Mouse (Mus musculus) frontal cortex, postnatal 10 days (tissue): ENCODE data around the gene Btnl6.
"Not testable (repeated sequence)": the region's sequence is repeated elsewhere in the genome, so short reads cannot be mapped to it uniquely, and the experiment has no call there.

Experiments used
- DNase-seq, 2 experiments: peaks; one replicate each; pipeline ENCODE4 v3.0.0; 2022; ENCODE audit warnings: low spot score in 2 of 2, mixed read lengths in 1 of 2

Gene Btnl6

DNA sequence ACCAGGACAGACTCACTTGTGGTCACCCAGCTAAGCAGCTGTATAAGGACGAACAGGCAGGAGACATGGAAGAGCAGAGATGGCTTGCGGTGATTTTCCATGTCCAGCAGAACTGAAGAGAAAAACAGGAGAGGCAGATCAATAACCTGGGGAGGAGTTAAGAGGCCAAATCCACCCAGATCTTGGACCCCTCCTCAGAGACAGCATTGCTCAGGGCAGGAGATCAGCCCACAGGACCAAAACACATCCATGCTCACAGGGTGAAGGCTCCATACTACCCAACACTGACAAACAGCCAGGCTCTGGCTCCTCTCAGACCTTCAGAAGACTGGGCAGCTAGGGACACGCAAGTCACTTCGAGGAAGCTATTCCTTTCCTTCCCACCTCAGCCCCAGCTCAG, at the start of gene Btnl6:
Btnl6 (minus strand) TSS at position 101 of the 400 bp plus-strand sequence.
- no peak for DNase-seq

DNA sequence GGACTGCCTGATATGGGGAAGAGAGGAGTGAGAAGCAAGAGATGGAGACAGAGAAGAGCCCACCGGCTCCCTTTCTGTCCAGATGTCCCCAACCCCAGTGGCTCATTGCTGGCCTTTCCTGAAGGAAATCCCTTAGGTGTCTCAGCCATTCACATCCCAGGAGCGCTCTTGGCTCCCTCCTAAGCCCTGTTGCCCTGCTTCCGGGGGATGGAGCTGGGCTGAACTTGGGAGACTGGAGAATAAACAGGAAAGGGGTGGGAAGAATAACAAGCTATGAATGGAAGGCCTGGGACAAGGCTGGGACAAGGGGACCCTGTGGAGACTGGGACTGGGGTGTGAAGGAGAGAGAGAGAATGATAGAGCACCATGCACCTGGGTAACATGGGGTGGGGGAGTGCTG, 47.6 kb upstream of the Btnl6 start:
- DNase-seq: no peak

DNA sequence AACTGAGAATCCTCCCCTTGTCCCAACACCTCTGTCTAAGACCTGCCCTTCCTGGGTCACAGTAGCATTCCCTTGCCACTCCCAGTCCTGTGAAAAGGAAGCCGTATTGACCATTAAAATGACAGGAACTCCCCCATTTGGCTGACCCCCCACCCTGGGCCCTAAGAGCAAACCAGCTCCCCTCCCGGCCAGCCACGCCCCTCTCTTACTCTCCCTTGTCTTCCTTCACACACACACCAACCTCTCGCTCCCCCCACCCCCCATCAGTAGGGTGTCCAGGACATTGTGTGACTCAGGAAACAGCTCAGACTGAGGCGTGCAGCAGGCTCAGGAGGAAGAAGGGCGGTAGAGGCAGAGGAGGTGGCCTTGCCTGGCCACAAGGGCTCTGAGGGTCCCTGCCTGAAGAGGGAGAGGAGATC, 46.9 kb upstream of the Btnl6 start, which contains the start of gene Notch4:
Notch4 (plus strand) TSS at position 266 of the 419 bp plus-strand sequence.
- DNase-seq: no peak

DNA sequence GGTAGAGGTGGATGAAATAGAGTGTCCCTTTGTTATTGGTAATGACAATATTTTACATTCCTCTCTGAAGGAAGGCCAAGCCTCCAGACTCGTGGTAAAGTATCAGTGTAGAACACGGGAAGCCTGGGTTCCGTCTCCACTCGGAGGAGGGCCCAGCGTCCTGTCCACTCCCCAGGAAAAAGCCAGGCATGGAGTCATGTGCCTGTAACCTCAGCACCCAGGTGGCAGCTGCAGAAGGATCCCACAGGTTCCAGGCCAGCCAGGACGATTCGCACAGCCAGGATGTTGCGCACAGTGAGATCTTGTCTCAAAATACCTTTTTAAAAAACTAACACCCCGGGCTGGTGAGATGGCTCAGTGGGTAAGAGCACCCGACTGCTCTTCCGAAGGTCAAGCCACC, 46.2 kb upstream of the Btnl6 start:
- no peak for DNase-seq

DNA sequence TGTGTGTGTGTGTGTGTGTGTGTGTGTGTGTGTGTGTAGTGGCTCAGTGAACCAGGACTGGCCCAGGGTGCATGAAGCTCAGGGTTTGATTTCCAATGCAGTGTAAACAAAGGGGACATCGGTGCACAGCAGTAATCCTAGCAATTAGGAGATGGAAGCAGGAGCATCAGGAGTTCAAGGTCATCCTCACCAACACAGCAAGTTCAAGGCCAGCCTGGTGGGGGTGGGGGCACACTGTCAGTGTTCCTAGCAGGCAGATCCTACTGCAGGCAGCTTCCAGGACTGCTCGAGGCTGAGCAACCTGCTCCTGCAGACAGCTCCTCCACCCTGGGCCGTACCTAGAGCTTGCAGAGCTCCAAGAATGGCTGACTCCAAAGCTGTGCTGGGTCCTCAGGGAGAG, 45.4 kb upstream of the Btnl6 start:
- DNase-seq: no peak

DNA sequence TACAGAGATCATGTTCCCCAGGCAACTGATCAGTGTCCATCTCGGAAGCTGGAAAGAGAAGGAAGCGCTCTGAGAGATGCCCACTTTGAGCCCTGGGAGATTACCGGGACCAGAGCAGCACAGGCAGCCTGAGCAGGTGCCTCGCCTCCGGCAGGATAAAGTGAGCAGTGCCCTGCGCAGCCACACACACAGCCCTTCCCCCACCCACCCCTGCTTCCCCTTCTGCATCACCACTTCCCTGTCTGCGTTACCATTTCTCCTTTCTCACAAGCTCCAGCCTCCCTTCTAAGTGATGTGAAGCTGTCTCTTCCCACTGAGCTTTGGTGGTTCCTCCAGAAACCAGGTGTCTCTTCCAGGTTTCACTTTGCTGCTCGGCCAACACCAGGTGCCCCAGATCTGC, 44.0 kb upstream of the Btnl6 start:
- DNase-seq: no peak

DNA sequence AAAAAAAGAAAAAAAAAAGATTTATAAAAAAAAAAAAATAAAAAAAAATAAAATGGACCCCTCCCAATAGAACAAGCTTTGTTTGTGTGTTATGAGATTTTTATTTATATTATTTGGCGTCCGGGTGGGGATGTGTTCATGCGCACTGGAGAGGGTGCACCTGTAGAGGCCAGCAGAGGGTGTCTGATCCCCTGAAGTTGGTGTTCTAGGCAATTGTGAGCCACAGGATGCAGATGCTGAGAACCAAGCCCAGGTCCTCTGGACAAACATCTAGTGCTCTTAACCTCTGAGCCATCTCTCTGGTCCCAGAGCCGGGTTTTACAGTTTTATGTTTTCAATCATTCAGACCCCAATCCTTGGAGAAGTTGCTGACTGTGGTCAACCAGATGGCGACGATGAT, 43.3 kb upstream of the Btnl6 start:
- no peak for DNase-seq

DNA sequence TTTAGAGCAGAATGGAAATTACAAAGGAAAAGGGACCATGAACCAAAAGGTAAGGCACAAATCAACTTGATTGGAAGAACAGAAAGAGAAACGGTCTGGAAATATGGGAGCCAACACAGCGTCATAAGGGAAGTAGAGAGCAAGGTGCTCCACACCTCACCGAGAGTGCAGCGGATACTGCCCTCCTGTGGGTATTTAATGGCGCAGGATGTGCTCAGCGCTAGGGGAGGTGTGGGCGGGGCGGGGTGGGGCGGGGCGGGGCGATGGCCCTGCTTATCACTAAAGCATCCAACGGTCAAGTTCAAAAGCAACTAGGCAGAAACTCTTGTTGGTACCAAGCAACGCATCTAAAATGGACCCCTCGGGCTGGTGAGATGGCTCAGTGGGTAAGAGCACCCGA, 42.7 kb upstream of the Btnl6 start:
- no peak for DNase-seq

DNA sequence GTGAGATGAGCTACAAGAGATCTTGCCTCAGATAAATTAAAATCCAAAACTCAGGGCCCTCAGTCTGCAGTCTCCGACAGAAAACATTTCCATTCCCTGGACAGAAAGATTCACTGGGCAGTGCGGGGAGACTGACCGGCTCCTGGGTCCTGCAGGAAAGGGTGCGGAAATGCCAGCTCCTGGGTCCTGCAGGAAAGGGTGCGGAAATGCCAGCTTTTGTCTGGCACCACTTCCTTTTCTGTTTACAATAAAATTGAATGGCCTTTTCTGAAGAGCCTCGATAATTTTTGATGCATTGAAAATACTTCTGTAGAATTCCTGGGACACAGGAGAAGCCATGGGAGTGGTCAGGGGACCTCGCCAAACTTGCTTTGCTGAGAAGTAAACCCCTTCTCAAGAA, 42.0 kb upstream of the Btnl6 start:
- no peak for DNase-seq

DNA sequence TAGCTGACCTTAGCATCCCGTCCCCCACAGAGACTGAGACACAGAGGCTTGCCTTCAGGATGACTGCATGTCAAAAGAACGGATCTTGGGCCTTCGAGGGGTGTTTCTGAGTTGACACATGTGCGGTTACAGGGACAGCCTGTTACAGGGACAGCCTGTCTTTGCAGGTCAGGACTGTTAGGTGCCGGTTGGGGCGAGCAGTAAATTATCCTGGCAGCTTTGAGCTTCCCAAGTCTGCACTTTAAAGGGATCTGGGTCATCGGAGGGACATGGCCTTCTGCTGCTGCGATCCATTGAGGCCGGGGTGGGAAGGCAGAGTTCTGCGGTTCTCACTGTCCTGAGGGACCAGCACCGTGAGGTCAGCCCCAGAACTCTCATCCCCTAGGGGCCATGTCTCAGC, 40.3 kb upstream of the Btnl6 start:
- DNase-seq: no peak

DNA sequence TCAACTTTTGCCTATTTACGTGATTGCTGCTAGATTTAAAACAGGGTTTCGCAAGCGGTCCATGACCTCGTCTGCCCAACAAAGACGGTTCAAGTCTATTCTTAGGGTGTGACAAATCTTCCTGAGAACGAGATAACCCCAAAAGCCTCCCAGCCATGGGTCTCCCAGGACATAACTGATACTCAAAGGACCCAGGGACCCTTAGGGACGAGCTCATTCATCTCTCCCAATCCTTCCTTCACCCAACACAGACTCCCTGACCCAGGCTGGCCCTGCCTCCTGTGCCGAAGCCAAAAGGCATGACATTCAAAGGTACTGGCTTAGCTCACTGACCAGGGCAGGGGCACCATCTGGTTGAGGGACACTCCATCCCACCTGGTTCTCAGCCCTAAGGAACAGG, 39.3 kb upstream of the Btnl6 start:
- DNase-seq: no peak

DNA sequence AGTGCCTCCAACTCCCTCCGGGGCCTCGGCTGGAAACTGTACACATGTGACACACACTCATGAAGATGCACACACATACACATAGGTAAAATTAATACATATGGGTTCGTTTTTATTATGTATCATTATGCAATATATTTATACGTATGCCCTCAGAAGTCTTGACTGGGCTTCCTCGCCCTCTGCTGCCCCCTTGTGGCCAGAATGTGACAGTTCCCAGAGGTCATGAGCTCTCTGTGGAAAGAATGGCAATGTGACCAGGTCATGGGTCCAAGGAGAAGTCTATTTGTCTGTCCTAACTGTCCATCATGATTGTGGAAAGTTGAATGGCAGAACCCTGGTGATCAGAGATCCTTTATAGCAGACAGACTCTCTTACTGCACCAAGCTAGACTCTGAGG, 38.3 kb upstream of the Btnl6 start:
- DNase-seq: peak in 1 of 2 experiments; percentile 64

DNA sequence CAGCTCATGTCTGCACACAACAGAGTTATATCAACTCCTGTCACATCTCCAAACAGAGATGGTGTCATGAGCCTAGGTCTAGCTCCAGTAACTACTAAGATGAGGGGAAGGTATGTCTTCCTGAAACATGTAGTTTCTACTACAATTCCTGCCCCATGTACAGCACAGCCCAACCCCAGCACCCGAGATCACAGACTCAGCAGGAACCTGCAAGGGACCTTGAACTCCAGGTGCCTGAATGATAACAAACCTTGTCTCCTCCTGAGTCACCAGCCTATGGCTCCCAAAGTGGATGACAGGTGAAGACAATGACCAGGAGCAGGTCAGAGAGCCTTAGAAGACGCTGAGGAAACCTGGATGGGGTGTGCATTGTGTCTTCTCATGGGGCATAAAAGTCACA, 32.7 kb upstream of the Btnl6 start:
- DNase-seq: no peak

DNA sequence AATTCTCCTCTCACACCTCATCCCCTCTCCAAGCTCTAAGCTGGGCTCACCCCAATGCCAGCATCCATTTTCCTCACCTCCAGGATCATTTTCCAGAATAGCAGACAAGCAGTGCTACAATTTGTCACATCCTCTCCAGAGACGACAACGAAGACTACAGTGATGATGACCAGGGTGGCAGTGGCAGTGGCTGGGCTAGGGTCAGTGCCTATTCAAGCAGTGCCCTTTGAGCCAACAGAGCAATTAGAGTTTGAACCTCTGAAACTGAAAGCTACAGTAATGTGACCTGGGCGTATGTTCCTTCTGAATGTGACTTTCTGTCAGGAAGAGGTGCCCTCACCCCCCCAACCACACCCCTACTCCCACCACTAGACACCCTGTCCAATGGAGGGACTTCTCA, 32.0 kb upstream of the Btnl6 start:
- no peak for DNase-seq

DNA sequence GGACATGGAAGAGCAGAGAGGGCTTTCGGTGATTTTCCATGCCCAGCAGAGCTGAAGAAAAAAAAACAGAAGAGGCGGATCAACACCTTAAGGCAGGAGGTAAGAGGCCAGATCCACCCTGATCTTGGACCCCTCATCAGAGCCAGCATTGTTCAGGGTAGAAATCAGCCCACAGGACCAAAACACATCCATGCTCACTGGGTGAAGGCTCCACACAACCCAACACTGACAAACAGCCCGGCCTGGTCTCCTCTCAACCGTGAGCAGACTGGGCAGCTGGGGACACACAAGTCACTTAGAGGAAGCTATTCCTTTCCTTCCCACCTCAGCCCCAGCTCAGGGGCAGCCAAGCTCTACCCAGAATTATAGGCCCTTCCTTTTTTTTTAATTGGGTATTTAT, 30.4 kb upstream of the Btnl6 start:
- no peak for DNase-seq

DNA sequence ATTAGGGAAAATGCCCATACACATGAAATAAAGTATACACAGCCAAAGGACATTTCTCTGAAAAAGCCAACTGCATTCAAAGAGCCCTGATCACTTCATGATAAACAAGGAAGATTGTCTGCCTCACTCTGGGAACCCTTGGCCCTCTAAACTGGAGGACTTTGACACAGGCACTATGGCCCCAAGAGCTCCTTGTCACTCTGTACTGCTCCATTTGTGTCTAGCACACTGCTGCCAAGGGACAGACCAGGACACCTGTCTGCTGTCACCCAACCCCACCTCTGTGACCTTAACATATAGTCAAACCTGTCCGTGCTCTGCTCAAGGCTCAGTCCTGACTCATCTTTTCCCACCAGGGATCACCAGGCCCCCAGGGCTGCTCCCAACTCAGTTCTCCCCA, 29.6 kb upstream of the Btnl6 start:
- no peak for DNase-seq

DNA sequence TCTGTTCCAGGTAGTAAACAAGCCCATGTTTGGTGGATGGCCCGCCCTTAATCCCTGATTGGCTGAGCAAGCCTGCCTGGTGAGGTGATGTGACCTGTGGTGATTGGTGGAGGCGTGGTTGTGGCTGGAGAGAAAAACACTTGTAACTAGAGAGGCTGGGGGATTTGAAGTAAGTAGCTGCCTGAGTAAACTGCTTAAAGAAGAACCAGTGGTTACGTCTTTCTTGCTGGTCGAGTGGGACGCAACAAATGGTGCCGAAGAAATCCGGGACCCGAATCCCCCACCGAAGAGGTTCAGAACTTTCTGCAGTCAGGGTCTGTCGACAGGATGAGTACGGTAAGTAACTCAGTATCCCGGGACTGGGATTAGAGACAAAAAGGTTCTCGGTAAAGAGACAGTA, 26.4 kb upstream of the Btnl6 start:
- not testable (repeated sequence) for DNase-seq

DNA sequence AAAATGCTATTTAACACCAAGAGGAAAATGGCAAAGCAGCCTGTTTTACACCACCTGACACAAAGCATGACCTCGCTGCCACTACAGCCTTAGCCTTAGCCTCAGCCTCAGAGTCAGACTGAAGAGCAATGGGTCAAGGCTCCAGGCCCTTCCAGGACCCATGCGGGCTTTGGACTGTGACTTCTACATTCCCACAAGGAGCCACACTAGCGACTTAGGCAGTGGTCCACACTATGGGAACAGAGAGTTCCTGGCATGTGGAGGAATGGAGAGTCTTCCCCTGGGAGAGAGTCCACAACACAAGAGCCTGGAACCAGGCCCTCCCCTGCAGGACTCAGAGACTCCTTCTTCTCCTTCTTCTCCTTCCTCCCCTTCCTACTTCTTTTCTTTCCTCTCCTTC, 15.5 kb upstream of the Btnl6 start:
- no peak for DNase-seq

DNA sequence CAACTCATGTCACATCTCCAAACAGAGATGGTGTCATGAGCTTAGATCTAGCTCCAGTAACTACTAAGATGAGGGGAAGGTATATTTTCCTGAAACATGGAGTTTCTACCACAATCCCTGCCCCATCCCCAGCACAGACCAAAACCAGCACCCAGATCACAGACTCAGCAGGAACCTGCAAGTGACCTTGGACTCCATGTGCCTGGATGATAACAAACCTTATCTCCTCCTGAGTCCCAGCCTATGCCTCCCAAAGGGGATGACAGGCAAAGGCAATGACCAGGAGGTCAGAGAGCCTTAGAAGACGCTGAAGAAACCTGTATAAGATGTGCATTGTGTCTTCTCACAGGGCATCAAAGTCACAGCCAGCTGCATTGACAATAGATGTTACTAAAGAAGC, 1.8 kb upstream of the Btnl6 start:
- DNase-seq: no peak

DNA sequence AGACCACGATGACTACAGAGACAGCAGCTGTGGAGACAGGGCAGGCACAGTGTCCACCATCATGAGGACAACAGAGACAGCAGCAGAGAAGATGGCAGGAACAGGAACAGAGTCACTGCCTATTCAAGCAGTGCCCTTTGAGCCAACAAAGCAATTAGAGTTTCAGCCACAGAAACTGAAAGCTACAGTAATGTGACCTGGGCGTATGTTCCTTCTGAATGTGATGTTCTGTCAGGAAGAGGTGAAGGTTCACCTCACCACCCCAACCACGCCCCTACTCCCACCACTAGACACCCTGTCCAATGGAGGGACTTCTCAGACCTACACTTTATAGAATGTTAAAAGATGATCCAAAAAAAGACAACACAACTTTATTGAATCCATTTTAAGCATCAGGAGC, 1.4 kb upstream of the Btnl6 start:
- not testable (repeated sequence) for DNase-seq

DNA sequence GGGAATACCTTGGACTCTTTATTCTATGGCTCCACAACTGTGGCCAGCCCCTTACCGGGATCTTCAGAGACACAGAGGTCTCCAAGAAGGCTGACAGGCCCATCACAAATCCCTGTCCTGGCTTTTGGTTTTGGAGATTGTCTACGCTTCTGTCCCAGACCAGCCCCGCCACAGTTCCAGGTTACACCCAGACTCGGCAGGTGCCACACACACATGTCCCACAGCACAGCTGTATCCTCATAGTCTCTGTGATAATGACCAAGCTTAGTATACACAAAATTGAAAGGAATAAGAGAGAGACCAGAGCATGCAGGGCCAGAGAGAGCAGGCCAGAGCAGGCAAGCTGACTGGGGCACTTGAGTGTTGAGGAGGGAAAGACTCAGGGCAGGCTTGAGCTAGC, 643 bp upstream of the Btnl6 start:
- DNase-seq: no peak

DNA sequence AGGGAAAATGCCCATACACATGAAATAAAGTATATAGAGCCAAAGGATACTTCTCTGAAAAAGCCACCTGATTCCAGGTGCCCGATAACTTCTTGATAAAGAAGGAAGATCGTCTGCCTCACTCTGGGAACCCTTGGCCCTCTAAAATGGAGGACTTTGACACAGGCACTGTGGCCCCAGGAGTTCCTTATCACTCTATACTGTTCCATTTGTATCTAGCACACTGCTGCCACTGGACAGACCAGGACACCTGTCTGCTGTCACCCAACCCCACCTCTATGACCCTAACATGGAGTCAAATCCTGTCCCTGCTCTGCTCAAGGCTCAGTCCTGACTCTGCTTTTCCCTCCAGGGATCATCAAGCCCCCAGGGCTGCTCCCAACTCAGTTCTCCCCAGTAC, 638 bp downstream of the Btnl6 start:
- no peak for DNase-seq

DNA sequence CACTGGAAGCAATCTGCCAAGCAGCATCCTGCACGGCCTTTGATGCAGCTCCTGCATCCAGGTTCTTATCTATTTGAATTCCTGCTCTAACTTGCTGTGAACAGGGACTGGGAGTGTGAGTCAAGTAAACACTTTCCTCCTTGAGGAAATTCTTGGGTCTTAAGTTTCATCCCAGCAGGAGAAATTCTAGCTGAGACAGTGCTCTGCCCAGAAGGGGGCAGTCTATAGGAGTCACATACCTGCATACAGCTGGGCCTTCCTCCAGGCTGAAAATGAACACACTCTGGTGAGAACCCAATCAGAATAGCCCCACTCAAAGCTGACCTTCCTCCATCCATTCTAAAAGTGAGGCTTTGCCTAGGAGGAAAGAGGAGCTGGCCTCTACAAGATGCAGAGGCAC, 5.4 kb downstream of the Btnl6 start:
- DNase-seq: not testable (repeated sequence)

DNA sequence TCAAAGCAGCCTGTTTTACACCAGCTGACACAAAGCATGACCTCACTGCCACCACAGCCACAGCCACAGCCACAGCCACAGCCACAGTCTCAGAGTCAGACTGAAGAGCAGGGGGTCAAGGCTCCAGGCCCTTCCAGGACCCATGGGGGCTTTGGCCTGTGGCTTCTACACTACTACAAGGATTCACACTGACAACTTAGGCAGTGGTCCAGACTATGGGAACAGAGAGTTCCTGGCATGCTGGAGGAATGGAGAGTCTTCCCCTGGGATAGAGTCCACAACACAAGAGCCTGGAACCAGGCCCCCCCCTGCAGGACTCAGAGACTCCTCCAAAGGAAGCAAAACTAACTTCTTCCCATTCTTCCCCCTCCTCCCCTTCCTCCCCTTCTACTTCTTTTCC, 9.6 kb downstream of the Btnl6 start:
- no peak for DNase-seq

DNA sequence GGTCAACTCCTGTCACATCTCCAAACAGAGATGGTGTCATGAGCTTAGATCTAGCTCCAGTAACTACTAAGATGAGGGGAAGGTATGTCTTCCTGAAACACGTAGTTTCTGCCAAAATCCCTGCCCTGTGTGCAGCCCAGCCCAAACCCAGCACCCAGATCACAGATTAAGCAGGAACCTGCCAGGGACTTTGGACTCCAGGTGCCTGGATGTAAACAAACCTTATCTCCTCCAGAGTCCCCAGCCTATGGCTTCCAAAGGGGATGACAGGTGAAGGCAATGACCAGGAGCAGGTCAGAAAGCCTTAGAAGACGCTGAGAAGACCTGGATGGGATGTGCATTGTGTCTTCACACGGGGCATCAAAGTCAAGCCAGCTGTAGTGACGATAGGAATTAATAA, 19.4 kb downstream of the Btnl6 start:
- not testable (repeated sequence) for DNase-seq
